Mouse (Mus musculus) olfactory bulb, adult 2 months (tissue): ENCODE measurements at regions not wholly inside any gene's neighbourhood (a gene's known extent, or its start where the extent isn't known, plus 50 kb on each side); places are given as distances from the start of the nearest gene placed in this dataset.

Experiments
- H3K27ac ChIP-seq: fragments of 200-500 bp; 2 replicates; pipeline ENCODE4 v1.5.1; 2012; ENCODE audit warnings: low read depth, low read length; ENCODE audit not compliant: insufficient read depth
- H3K4me1 ChIP-seq: fragments of 200-500 bp; 2 replicates; pipeline ENCODE4 v1.6.1; 2012; ENCODE audit warnings: low read length; ENCODE audit not compliant: control insufficient read depth, insufficient read depth
- H3K4me3 ChIP-seq: fragments of 200-500 bp; 2 replicates; pipeline ENCODE4 v1.5.1; 2012; ENCODE audit warnings: mild to moderate bottlenecking, low read depth, low read length, moderate library complexity; ENCODE audit not compliant: insufficient read depth
- CTCF ChIP-seq: fragments of 200-500 bp; IDR thresholded peaks from 2 replicates; pipeline ENCODE4 v1.5.1; 2012; ENCODE audit warnings: low read depth, mild to moderate bottlenecking, low read length, moderate library complexity; ENCODE audit not compliant: insufficient read depth
- POLR2A ChIP-seq: fragments of 200-500 bp; IDR thresholded peaks from 2 replicates; pipeline ENCODE4 v1.6.1; 2012; ENCODE audit warnings: mild to moderate bottlenecking, low read depth, low read length, moderate library complexity; ENCODE audit not compliant: insufficient read depth
- WGBS: fragments of 180-500 bp; shearing (Covaris S2); methylation state at CpG from one replicate; pipeline ENCODE4 v1.1.7; 2018; 5-methylcytosine and 5-hydroxymethylcytosine counted together

DNA sequence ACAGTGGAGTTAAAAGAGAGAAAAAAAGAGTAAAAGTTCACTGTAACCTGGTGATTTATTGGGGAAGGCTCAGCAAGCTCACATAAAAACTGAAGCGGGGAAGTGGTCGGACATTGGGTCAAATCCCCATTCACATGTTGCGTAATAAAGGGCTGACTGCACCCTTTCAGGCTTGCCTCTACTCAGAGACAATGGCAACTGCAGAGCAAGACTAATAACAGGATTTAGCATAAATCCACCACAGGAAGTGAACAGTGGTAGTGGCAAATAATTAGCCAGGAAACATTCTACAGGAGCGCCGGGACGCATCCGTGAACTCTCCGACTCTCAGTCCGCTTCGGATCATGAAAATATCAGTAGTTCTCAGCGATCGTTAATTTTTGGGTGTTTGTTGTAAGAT lies 81.3 kb downstream of the Spry2 start:
- H3K4me1 ChIP-seq: peaks cover 6% of the 10 kb centered on the region; the same call in 1 of the 2 replicates
- TF ChIP-seq CTCF (no peak), POLR2A (no peak)

DNA sequence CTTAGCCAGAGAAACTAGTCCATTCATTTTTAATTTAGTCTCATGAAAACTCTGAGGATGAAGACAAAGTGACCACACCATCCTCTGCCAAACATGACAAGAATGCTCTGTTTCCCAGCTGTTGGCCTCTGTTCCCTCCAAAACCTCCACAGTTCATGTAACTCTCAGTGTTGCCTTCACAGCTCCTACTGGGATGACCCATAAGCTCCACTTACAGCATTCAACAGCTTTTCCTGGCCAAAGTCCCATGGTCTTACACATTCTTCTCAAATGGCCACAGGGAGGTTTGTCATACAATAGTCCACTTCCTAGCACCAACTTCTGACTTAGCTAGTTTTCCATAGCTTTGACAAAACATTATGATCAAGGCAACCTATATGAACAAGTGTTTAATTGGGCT lies 83.0 kb downstream of the Spry2 start:
- Histone ChIP-seq H3K4me3 (no peak overlapping the region), H3K27ac (no peak overlapping the region), H3K4me1 (peaks cover 6% of the 10 kb centered on the region; the same call in 1 of the 2 replicates)
- no peak for TF ChIP-seq CTCF
- TF ChIP-seq POLR2A: no peak

More for the DNA sequence above, 81.3 kb downstream of the Spry2 start:
- no peak overlapping the region for H3K27ac ChIP-seq
- peak overlapping the region; percentile 27; the same call in 1 of the 2 replicates for H3K4me3 ChIP-seq
- WGBS: 10% methylated on average over 12 of the region's 12 CpGs

DNA sequence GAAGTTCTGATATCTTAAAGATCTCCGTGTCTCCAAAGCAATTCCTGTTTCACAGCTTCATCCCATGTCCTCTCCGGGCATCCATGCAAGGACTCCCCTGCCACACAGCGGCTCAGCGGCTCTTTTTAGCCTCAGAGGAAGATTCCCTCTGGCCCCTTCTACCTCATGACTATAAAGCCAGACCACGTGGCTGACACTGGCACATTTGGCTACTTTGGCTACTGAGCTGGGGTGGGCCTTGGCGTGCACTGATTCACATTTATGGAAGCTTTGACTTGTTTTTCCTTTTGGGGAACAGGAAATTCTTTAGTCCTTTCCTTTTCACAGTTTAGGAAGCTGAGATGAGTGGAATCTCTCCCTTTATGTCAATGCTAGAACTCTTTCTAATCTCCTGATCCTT lies 83.5 kb downstream of the Spry2 start:
- no peak for TF ChIP-seq POLR2A
- no peak for TF ChIP-seq CTCF
- over 99% methylated on average over 6 of the region's 6 CpGs for WGBS
- no peak overlapping the region for H3K27ac ChIP-seq
- H3K4me3 ChIP-seq: no peak overlapping the region
- H3K4me1 ChIP-seq: peaks cover 6% of the 10 kb centered on the region; the same call in 1 of the 2 replicates

DNA sequence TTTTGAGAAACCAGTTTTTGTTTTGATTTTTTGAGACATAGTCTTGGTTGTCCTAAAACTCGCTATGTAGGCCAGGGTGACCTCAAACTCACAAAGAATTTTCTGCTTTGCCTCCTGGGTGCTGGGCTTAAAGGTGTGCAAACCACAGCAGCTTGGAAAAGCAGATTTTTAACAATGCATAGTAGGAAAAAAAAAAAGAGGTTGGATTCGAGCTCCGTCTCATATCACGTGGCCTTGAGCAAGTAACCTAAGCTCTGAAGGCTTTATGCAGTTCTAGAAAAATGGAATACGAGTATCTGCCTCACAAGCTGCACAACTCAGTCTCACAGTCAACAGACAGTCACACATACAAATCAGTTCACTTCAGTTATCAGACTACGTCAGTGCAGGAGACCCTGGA lies 90.9 kb downstream of the Spry2 start:
- no peak for TF ChIP-seq POLR2A
- TF ChIP-seq CTCF: no peak
- WGBS: 92% methylated on average over 6 of the region's 6 CpGs
- H3K4me1 ChIP-seq: peaks cover 6% of the 10 kb centered on the region; the same call in 1 of the 2 replicates
- H3K4me3 ChIP-seq: no peak overlapping the region
- no peak overlapping the region for H3K27ac ChIP-seq

DNA sequence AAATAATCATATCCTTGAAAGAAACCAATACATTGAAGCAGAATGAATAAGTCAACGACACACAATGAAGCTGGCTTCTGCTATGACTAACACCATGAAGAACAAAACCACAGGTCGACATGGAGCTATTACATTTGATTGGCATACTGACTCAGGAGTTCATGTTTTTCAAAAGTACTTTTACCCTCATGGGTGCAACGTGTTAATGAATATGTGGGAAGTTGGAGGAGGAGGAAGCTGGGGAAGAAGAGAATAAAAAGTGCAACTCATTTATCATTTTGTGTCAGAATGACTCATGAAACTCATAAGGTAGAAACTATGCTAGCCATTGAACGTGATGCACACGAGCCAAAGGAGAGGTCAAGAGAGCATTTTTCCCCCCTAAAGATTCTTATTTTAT lies 91.3 kb downstream of the Spry2 start:
- TF ChIP-seq POLR2A: no peak
- TF ChIP-seq CTCF: no peak
- no peak overlapping the region for H3K27ac ChIP-seq
- H3K4me3 ChIP-seq: no peak overlapping the region
- H3K4me1 ChIP-seq: peaks cover 6% of the 10 kb centered on the region; the same call in 1 of the 2 replicates
- 80% methylated on average over 5 of the region's 5 CpGs for WGBS

DNA sequence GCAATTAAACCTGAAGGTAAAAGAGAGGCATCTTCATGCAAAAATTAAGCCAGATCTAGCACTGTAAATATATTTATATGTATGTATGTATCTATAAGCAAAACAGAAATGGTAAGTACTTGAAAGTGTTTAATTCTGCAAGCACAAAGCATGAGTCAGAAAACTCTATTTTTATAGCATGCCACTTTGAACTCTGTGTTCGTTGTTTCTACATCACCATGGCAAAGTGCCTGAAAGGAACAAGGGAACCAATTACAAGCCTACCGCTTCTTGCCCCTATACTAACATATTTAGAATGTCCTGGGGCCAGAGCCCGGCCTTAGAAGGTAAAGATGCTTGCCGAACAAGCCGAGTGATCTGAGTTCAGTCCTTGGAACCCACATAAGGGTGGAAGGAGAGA lies 91.9 kb downstream of the Spry2 start:
- no peak for TF ChIP-seq POLR2A
- 75% methylated on average over 5 of the region's 5 CpGs for WGBS
- H3K4me1 ChIP-seq: peaks cover 6% of the 10 kb centered on the region; the same call in 1 of the 2 replicates
- H3K27ac ChIP-seq: no peak overlapping the region
- no peak overlapping the region for H3K4me3 ChIP-seq

DNA sequence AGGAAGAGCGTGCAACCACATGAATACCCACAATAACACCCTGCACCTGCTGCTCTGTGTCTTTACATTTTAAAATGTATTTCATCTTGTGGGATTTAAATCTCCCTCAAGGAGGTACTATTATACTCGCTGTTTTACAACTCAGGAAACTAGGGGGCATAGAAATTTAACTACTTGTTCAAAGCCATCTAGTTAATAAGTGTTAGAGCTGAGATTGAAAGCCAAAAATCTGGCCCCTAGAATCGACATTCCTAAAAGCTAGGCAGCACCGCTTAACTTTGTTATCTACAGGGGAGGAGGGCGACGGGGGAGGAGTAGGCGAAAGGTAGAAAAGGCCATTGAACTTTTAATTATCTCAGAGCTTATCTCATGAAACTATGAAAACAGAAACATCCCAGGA lies 93.3 kb downstream of the Spry2 start:
- TF ChIP-seq CTCF: no peak
- no peak for TF ChIP-seq POLR2A
- peaks cover 6% of the 10 kb centered on the region; the same call in 1 of the 2 replicates for H3K4me1 ChIP-seq
- no peak overlapping the region for H3K27ac ChIP-seq
- 75% methylated on average over 7 of the region's 7 CpGs for WGBS
- no peak overlapping the region for H3K4me3 ChIP-seq

DNA sequence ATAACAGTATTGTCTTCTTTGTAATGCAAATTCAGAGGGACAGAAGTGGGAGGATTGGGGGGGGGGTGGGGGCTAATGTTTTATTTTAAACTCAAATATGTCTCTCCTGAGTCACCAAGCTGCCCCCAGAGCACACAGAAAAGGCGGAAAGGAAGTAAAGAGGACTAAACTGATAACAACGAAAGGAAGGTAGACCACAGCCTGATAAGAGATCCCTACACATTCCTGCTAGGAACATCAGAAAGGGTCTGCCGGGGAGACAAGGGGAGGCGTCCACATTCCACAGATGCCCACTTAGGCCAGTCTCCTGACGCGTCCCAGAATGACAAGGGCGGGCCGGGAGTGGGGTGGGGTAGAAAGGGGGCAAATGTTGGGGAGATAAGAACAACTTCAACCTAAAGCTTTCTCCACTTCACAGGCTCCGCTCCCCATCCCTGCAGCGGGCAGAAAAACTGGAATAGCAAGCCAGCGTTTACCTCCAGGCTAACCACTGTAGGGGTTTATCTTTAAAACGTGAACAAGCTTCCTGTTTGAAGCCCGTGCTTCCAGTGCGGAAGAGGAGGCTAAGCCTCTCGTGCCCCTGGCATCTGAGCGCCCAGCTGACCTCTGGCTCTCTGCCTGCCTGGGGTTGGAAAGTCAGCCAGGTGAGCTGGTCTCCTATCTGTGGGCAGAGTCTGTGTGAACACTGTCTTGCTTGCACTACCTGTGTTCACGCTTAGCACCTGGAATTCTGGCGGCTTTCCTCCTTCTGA lies 93.9 kb downstream of the Spry2 start:
- 56% methylated on average over 18 of the region's 18 CpGs for WGBS
- H3K27ac ChIP-seq: no peak overlapping the region
- H3K4me1 ChIP-seq: peaks cover 6% of the 10 kb centered on the region; the same call in 1 of the 2 replicates
- TF ChIP-seq CTCF (no peak), POLR2A (no peak)
- H3K4me3 ChIP-seq: no peak overlapping the region

DNA sequence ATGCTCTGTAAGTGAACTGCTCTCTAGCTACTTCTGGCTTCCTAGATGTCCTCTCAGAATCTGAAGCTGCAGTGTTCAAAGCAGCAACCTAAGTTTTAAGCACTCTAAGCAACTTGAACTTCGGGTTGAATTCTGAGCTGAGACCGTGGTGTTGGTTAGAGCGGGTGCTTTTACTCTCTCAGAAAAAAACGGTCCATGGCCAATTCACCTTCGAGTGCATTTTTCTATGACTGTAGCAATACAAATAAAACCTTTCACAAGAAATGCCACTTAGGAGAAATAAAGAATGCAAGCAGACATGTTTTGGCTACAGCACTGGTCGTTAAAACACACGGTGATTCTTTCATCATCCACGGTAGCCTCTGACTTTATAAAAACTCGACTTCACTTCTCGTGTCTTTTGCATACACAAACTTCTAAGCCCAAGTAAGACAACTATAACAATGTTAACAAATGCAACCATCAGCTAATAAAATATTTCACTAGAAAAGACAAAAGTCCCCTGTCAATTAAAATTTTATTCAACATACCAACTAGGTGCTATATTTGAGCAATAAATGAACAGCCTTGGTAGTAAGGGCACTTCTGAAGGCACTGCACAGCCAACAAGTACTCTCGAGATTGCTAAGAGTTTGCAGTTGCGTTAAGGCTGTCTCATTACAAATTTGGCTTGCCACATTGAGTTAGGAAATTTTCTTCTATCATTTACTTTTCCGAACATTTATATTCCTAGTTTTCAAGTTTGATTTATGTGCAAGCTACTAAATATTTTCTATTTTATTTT lies 96.3 kb downstream of the Spry2 start:
- H3K4me1 ChIP-seq: peaks cover 6% of the 10 kb centered on the region; the same call in 1 of the 2 replicates
- no peak overlapping the region for H3K27ac ChIP-seq
- 76% methylated on average over 13 of the region's 13 CpGs for WGBS
- no peak for TF ChIP-seq POLR2A
- no peak for TF ChIP-seq CTCF
- no peak overlapping the region for H3K4me3 ChIP-seq
